Mouse (Mus musculus) left cerebral cortex, postnatal 36 days (tissue): Measurements from ENCODE around the gene Tnfrsf1b. TPM values are rescaled to one million over a fixed set of nuclear protein-coding genes. Genes with fewer than 3 reads are reported as not detected.

ENCODE experiments used
- DNase-seq, 2 experiments: peaks; one replicate each; pipeline ENCODE4 v3.0.0; 2021 to 2022; ENCODE audit warnings: low spot score in 2 of 2, mixed read lengths in 1 of 2
- intact Hi-C: fragments of 180-260 bp; cut with DNase I; formaldehyde crosslinking; loops from one replicate; pipeline ENCODE4 v1.15.1; 2025
- total RNA-seq, 2 experiments: library from RNA; stranded (reverse); gene quantifications; 2 replicates each; pipeline ENCODE4 v1.2.3; 2021

Tnfrsf1b gene
- total RNA-seq, 2 experiments from 2014 or later = 2.5 to 2.7 TPM

- DNase-seq = no peak
- intact Hi-C loops = no loop called here
Observed at GRCm38 (mm10) chr4:145229051-145229450, 17.6 kb downstream of the Tnfrsf1b start.

GRCm38 (mm10) chr4:145224613-145225012 lies 22.1 kb downstream of the Tnfrsf1b start:
- intact Hi-C loops = no loop called here
- DNase-seq = no peak

- DNase-seq = no peak
- intact Hi-C loops = no loop called here
Observed at GRCm38 (mm10) chr4:145222064-145222463, 24.6 kb downstream of the Tnfrsf1b start.

GRCm38 (mm10) chr4:145221379-145221778 lies 25.3 kb downstream of the Tnfrsf1b start:
- intact Hi-C loops = no loop called here
- DNase-seq = no peak

GRCm38 (mm10) chr4:145220001-145220400 lies 26.7 kb downstream of the Tnfrsf1b start:
- intact Hi-C loops = no loop called here
- DNase-seq = no peak

GRCm38 (mm10) chr4:145219240-145219985 lies 27.3 kb downstream of the Tnfrsf1b start:
- intact Hi-C loops = no loop called here
- no peak for DNase-seq

GRCm38 (mm10) chr4:145217837-145218236 lies 28.8 kb downstream of the Tnfrsf1b start:
- intact Hi-C loops = no loop called here
- DNase-seq = no peak

- intact Hi-C loops = no loop called here
- no peak for DNase-seq
Observed at GRCm38 (mm10) chr4:145217046-145217445, 29.6 kb downstream of the Tnfrsf1b start.

GRCm38 (mm10) chr4:145215396-145215795 lies 31.3 kb downstream of the Tnfrsf1b start:
- no peak for DNase-seq
- intact Hi-C loops = no loop called here

- no peak for DNase-seq
- intact Hi-C loops = loop anchor here (1.0 kb wide), 1 partner anchor 72 kb away; no protein-coding TSS in a partner anchor
Observed at GRCm38 (mm10) chr4:145214786-145215174, 31.9 kb downstream of the Tnfrsf1b start.

GRCm38 (mm10) chr4:145213999-145214785 lies 32.5 kb downstream of the Tnfrsf1b start:
- DNase-seq = peak; percentile 82 to 87
- intact Hi-C loops = loop anchor here (1.0 kb wide), 1 partner anchor 72 kb away; no protein-coding TSS in a partner anchor

GRCm38 (mm10) chr4:145211076-145211475 lies 35.6 kb downstream of the Tnfrsf1b start:
- DNase-seq = no peak
- intact Hi-C loops = no loop called here

GRCm38 (mm10) chr4:145210564-145210963 lies 36.1 kb downstream of the Tnfrsf1b start:
- intact Hi-C loops = no loop called here
- DNase-seq = no peak

GRCm38 (mm10) chr4:145209690-145210088 lies 37.0 kb downstream of the Tnfrsf1b start:
- intact Hi-C loops = no loop called here
- DNase-seq = no peak

GRCm38 (mm10) chr4:145209076-145209689 lies 37.5 kb downstream of the Tnfrsf1b start:
- no peak for DNase-seq
- intact Hi-C loops = no loop called here

- intact Hi-C loops = no loop called here
Observed at GRCm38 (mm10) chr4:145207718-145208371, 38.8 kb downstream of the Tnfrsf1b start.

GRCm38 (mm10) chr4:145204779-145205178 lies 41.9 kb downstream of the Tnfrsf1b start:
- no peak for DNase-seq
- intact Hi-C loops = no loop called here

More at GRCm38 (mm10) chr4:145207718-145208371, 38.8 kb downstream of the Tnfrsf1b start:
- DNase-seq = peak in 1 of 2 experiments; percentile 17

- intact Hi-C loops = no loop called here
- no peak for DNase-seq
Observed at GRCm38 (mm10) chr4:145203305-145203704, 43.4 kb downstream of the Tnfrsf1b start.

GRCm38 (mm10) chr4:145201424-145201823 lies 45.2 kb downstream of the Tnfrsf1b start:
- DNase-seq = no peak
- intact Hi-C loops = no loop called here
